Mouse (Mus musculus): ENCODE measurements around the gene Ptma. TPM values are rescaled to one million over a fixed set of nuclear protein-coding genes. Genes with fewer than 3 reads are reported as not detected.
"Not testable (repeated sequence)": the region's sequence is repeated elsewhere in the genome, so short reads cannot be mapped to it uniquely, and the experiment has no call there.

The Ptma gene
- 2,611 and 3,050 TPM in 2 replicates for polyA plus RNA-seq (2016; fragmentation: Nextera tagmentation; extraction: Ambion mirVana)

DNA sequence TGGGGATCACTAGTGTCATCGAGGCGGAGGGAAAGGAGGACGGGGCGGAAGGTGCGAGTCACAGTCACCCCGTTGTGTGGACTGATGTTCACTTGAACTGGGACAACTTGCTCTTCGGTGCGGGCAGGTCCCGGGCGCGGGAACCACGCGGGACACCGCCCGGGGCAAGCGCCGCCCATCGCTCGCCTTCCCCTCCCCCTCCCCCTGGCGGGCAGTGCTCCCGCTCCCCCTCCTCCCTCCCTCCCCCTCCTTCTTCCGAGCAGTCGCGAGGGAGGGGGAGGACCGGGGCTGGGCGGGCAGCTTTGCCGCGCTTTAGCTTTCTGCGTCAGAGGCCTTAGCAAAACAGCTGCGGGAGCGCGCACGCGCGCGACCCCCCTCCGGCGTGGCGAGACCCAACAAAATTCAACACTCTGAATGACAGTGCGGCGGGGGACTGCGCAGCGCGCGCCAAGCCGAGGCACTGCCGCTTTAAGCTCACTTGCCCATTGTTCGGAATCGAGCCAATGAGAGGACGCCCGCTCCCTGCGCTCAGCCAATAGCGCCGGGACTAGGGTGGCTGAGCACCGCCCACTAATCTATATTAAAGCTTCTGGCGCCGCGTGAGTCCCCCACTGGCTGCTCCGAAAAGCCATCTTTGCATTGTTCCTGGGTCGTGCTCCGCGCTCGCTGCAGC lies at the start of gene Ptma:
TSS of gene Ptma (plus strand) at position 611 of the 673 bp plus-strand sequence.
- WGBS, result under 1% methylated on average over 61 of the region's 63 CpGs
- Histone ChIP-seq H3K27me3 (ENCODE audit: insufficient read depth, poor library complexity, severe bottlenecking) (no peaks in the 10 kb centered on the region), H3K9me3 (no peaks in the 10 kb centered on the region), H3K4me3 (peak within 1 kb of the TSS; percentile 68), H3K36me3 (peaks cover 34% of the 10 kb centered on the region), H3K27ac (peak within 1 kb of the TSS; percentile 99), H3K4me1 (replicated peaks) (peaks cover 54% of the 10 kb centered on the region)
- DNase-seq (ENCODE audit: low spot score), result peak; percentile 100

- no peaks in the 10 kb centered on the region for H3K36me3 ChIP-seq
- no peak overlapping the region for H3K4me3 ChIP-seq
- DNase-seq (ENCODE audit: low spot score), result no peak
- peaks cover 10% of the 10 kb centered on the region for H3K4me1 ChIP-seq (replicated peaks)
- no peaks in the 10 kb centered on the region for H3K9me3 ChIP-seq
- H3K27me3 ChIP-seq (ENCODE audit: insufficient read depth, poor library complexity, severe bottlenecking), result no peaks in the 10 kb centered on the region
- 0 out of 2 replicates have a peak overlapping the region, but pooled peaks have one; percentile 9 for H3K27ac ChIP-seq
- 89% methylated on average over 5 of the region's 5 CpGs for WGBS
Observed at GRCm38 (mm10) chr1:86477738-86478285, 48.7 kb upstream of the Ptma start.

DNA sequence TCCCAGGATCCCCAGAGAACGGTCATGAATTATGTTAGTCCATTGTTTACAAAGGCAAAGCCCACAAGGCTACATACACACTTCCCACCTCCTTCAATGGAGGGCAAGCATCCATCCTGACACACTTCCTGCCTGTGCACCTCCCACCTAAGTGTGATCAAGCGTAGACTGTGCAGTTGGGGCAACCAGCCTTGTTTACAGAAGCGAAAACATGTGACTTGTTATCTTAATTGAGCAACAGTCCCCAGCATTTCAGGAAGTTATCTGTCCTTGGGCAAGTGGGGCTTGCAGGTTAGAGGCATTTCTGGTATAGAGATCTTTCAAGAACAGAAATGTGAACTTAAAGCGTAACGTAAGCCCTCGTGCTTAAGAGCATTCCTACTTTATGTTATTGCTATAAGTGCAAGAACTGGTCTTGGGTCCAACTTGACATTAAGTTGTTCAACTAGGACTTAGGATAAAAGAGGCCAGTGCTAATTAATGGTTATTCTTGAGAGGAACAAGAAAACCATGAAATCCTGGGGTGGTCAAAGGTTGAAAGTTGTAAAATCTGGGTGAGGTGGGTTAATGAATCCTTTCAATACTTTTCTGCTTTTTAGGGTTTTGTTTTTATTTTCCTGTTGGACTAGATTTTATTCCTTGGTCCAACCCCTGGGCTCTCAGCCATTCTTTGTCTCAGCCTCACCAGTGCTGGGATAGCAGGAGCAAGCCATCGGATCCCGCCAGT lies 47.3 kb upstream of the Ptma start:
- Histone ChIP-seq H3K4me3 (no peak overlapping the region), H3K9me3 (no peaks in the 10 kb centered on the region), H3K27ac (no peak overlapping the region), H3K36me3 (no peaks in the 10 kb centered on the region), H3K4me1 (replicated peaks) (peaks cover 12% of the 10 kb centered on the region), H3K27me3 (ENCODE audit: insufficient read depth, poor library complexity, severe bottlenecking) (no peaks in the 10 kb centered on the region)
- 88% methylated on average over 8 of the region's 8 CpGs for WGBS
- DNase-seq (ENCODE audit: low spot score), result no peak

DNA sequence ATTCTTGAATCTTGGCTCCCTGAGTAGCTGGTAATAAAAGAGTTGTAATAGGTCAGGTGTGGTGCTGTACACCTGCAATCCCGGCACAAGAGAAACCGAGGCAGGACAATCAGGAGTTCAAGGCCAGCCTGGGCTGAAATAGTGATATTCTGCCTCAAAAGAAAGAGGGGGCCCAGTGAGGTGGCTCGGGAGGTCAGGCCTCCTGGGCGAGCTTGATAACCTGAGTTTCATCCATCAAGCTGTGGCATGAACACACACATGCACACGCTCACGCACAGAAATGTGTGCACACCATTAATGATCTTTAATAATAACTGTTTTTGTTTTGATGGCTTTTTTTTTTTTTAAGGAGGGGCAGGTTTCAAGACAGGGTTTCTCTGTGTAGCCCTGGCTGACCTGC lies 46.2 kb upstream of the Ptma start:
- DNase-seq (ENCODE audit: low spot score), result no peak
- 92% methylated on average over 6 of the region's 6 CpGs for WGBS
- Histone ChIP-seq H3K36me3 (no peaks in the 10 kb centered on the region), H3K27me3 (ENCODE audit: insufficient read depth, poor library complexity, severe bottlenecking) (no peaks in the 10 kb centered on the region), H3K4me3 (no peak overlapping the region), H3K9me3 (no peaks in the 10 kb centered on the region), H3K27ac (no peak overlapping the region), H3K4me1 (replicated peaks) (peaks cover 12% of the 10 kb centered on the region)

DNA sequence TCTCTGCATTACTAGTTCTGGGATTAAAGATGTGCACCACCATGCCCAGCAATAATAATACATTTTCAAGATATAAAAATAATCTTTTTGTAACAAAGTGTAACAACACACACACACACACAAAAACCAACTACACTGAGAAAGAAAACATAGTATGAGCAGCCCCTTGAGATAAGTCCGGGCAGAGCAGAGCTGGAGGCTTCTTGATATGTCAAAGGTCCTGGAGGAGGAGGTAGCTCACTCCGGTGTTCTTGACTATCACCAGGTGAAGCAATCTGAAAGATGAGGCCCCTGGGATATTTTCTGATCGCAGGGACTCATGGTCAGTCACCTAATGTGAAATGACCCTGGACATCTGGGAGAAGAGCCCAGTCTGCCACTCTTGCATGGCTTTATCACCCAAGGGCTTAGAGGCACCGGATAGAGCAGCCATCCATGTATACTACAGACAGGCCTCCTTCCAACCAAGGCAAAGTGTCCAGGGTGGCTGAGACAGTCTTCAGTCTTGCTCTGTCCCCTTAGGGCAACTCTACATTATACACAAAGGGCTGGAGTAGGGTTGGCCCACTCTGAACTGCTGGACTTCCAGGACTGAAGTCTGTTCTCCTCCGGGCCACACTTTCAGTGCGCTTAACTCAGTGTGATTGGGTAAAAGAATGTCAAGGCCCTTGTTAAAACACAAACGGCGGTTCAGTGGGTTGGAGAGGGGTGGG lies 45.6 kb upstream of the Ptma start:
- peak overlapping the region; percentile 47; the same call in 1 of the 2 replicates for H3K27ac ChIP-seq
- WGBS, result 90% methylated on average over 8 of the region's 8 CpGs

GRCm38 (mm10) chr1:86481468-86481867 lies 45.1 kb upstream of the Ptma start:
- H3K4me3 ChIP-seq, result no peak overlapping the region
- no peak for DNase-seq (ENCODE audit: low spot score)
- H3K9me3 ChIP-seq, result no peaks in the 10 kb centered on the region
- H3K27me3 ChIP-seq (ENCODE audit: insufficient read depth, poor library complexity, severe bottlenecking), result no peaks in the 10 kb centered on the region
- no peaks in the 10 kb centered on the region for H3K36me3 ChIP-seq
- WGBS, result 77% methylated on average over 7 of the region's 7 CpGs
- H3K4me1 ChIP-seq (replicated peaks), result peaks cover 12% of the 10 kb centered on the region
- H3K27ac ChIP-seq, result no peak overlapping the region; the same call in 1 of the 2 replicates

More for the DNA sequence above, 45.6 kb upstream of the Ptma start:
- H3K4me3 ChIP-seq, result no peak overlapping the region
- H3K27me3 ChIP-seq (ENCODE audit: insufficient read depth, poor library complexity, severe bottlenecking), result no peaks in the 10 kb centered on the region
- H3K36me3 ChIP-seq, result no peaks in the 10 kb centered on the region
- no peaks in the 10 kb centered on the region for H3K9me3 ChIP-seq
- peaks cover 12% of the 10 kb centered on the region for H3K4me1 ChIP-seq (replicated peaks)
- DNase-seq (ENCODE audit: low spot score), result no peak

GRCm38 (mm10) chr1:86482288-86482687 lies 44.2 kb upstream of the Ptma start:
- Histone ChIP-seq H3K9me3 (no peaks in the 10 kb centered on the region), H3K27ac (peak overlapping the region; percentile 35; the same call in 1 of the 2 replicates), H3K27me3 (ENCODE audit: insufficient read depth, poor library complexity, severe bottlenecking) (no peaks in the 10 kb centered on the region), H3K4me1 (replicated peaks) (peaks cover 12% of the 10 kb centered on the region), H3K4me3 (no peak overlapping the region), H3K36me3 (no peaks in the 10 kb centered on the region)
- no peak for DNase-seq (ENCODE audit: low spot score)
- WGBS, result 88% methylated on average over 11 of the region's 11 CpGs

DNA sequence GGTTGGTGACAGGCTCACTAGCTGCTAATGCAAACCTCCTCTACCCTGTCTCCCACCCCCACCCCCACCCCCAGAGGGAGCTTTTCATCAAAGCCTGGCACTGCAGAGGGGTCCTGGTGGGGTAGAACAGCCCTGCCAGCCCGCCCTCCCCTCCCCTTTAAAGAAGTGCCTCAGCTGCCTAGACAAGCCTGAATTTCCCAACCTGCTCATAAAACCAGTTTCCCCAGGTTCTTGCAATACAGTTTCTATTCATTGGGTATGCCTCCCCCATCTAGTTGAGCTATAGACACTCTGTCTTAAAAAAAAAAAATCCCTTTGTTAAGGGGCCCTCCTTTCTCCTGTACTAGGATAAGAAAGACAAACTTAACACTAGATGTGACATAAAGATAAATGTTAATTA lies 43.8 kb upstream of the Ptma start:
- Histone ChIP-seq H3K27ac (peak overlapping the region; percentile 35; the same call in 1 of the 2 replicates), H3K9me3 (no peaks in the 10 kb centered on the region), H3K4me1 (replicated peaks) (peaks cover 16% of the 10 kb centered on the region), H3K36me3 (no peaks in the 10 kb centered on the region), H3K4me3 (no peak overlapping the region), H3K27me3 (ENCODE audit: insufficient read depth, poor library complexity, severe bottlenecking) (no peaks in the 10 kb centered on the region)
- DNase-seq (ENCODE audit: low spot score), result no peak
- 47% methylated on average over 1 of the region's 1 CpGs for WGBS

DNA sequence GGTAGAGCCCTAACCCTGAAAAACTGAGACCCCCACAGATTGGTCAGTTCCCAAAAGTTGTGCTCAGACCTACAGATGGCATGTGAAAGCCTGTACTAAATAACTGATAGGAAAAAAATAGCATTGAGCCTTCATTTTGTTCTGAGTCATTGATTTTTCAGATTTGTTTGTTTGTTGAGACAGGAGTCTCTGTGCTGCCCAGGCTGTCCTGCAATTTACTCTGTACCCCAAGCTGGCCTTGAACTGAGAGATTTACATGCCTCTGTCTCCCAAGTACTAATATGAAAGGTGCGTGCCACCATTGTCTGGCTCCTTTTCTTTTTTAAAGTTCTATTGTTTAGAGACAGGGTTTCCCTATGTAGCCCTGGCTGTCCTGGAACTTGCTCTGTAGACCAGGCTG lies 41.2 kb upstream of the Ptma start:
- 93% methylated on average over 1 of the region's 1 CpGs for WGBS
- Histone ChIP-seq H3K36me3 (no peaks in the 10 kb centered on the region), H3K9me3 (no peaks in the 10 kb centered on the region), H3K27ac (0 out of 2 replicates have a peak overlapping the region, but pooled peaks have one; percentile 8), H3K27me3 (ENCODE audit: insufficient read depth, poor library complexity, severe bottlenecking) (no peaks in the 10 kb centered on the region), H3K4me3 (no peak overlapping the region), H3K4me1 (replicated peaks) (peaks cover 28% of the 10 kb centered on the region)
- DNase-seq (ENCODE audit: low spot score), result no peak

DNA sequence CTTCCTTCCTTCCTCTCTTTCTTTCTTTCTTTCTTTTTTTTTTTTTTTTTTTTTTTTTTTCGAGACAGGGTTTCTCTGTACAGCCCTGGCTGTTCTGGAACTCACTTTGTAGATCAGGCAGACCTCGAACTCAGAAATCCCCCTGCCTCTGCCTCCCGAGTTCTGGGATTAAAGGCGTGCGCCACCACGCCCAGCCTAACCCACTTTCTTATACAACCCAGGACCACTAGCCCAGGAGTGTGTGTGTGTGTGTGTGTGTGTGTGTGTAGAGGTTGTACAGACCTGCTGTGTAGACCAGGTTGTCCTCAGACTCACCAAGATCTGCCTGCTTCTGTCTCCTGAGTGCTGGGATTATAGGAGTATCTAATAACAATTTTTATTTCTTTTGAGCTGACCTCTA lies 40.7 kb upstream of the Ptma start:
- not testable (repeated sequence) for H3K36me3 ChIP-seq; DNase-seq (ENCODE audit: low spot score); H3K27ac ChIP-seq; H3K4me3 ChIP-seq; H3K9me3 ChIP-seq; H3K27me3 ChIP-seq (ENCODE audit: insufficient read depth, poor library complexity, severe bottlenecking)
- H3K4me1 ChIP-seq (replicated peaks), result peaks cover 28% of the 10 kb centered on the region
- 98% methylated on average over 6 of the region's 6 CpGs for WGBS

GRCm38 (mm10) chr1:86486703-86487294 lies 39.7 kb upstream of the Ptma start:
- Histone ChIP-seq H3K9me3 (no peaks in the 10 kb centered on the region), H3K4me1 (replicated peaks) (peaks cover 27% of the 10 kb centered on the region), H3K4me3 (peak overlapping the region; percentile 71), H3K27ac (peak overlapping the region; percentile 99), H3K27me3 (ENCODE audit: insufficient read depth, poor library complexity, severe bottlenecking) (no peaks in the 10 kb centered on the region), H3K36me3 (no peaks in the 10 kb centered on the region)
- WGBS, result 8% methylated on average over 13 of the region's 13 CpGs
- no peak for DNase-seq (ENCODE audit: low spot score)

- H3K36me3 ChIP-seq, result no peaks in the 10 kb centered on the region
- peak overlapping the region; percentile 71 for H3K4me3 ChIP-seq
- DNase-seq (ENCODE audit: low spot score), result peak; percentile 100
- WGBS, result under 1% methylated on average over 74 of the region's 74 CpGs
- no peaks in the 10 kb centered on the region for H3K27me3 ChIP-seq (ENCODE audit: insufficient read depth, poor library complexity, severe bottlenecking)
- H3K27ac ChIP-seq, result peak overlapping the region; percentile 99
- H3K4me1 ChIP-seq (replicated peaks), result peaks cover 34% of the 10 kb centered on the region
- H3K9me3 ChIP-seq, result no peaks in the 10 kb centered on the region
Observed at GRCm38 (mm10) chr1:86487295-86487907, 39.1 kb upstream of the Ptma start.
